Mouse (Mus musculus): ENCODE measurements around the gene Tjp3.
"Not testable (repeated sequence)": the region's sequence is repeated elsewhere in the genome, so short reads cannot be mapped to it uniquely, and the experiment has no call there.

Tjp3 gene

DNA sequence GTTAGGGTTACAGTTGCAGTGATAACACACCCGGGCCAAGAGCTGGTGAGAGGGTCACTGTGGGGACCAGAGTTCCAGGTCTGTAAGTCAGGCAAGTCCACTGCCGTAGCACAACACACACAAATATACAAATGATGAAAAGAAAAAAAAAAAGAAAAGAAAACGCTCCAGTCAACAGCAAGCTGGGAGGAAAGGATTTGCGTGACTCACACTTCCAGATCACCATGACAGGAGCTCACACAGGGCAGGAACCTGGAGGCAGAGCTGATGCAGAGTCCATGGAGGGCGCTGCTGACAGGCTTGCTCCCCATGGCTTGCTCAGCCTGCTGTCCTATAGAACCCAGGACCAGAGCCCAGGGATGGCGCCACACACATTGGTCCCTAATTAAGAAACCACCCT is 57.2 kb downstream of the Tjp3 start:
- DNase-seq (ENCODE audit: low read depth, low spot score) = no peak

DNA sequence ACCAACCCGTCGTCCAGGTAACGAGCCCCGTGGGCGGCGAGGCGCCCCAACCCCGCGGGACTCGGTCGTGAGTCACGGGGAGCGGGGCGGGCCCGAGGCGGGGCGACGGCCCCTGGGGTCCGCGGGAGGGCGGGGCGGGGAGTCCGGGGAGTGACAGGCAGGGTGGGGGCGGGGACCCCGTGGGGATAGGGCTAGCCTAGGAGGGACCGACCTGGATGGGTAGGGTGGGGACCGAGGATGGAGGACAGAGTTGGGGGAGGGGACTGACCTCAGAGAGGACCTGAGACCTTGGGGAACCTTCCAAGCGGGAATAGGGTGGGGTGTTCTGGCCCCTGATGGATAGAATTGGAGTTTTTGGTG is 58.2 kb downstream of the Tjp3 start:
- DNase-seq (ENCODE audit: low read depth, low spot score) = no peak

DNA sequence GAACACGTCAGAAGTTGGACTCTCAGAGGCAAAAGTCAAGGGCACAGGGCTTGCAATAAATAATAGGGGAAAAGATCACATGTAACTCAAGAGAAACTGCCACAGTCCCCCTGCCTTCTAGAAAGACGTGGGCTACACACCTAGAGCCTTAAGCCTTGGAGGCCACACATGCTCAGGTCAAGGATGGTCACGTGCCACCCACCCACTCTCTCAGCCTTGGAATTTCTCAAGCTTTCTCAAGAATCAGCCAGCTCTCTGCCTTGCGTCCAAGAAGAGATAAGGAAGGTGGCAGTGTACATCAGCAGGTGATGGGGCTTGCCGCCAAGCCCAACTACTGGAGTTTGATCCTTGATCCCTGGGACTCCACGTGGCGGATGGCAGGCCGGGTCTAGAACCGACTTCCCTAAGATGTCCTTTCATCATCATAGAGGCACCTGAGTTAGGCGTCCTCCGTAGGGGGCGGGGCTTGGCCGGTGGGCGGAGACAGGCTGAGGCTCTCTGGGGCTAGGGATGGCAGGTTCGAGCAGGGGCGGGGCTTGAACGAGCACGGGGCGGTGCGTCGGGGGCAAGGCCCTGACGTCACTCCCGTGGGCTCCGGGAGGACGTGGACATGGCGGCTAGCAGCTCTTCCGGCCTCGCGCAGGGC is 58.7 kb downstream of the Tjp3 start, which contains the start of gene Zfr2:
Zfr2 (plus strand) TSS at position 576 of the 646 bp plus-strand sequence.
- DNase-seq (ENCODE audit: low read depth, low spot score) = peak; percentile 79

DNA sequence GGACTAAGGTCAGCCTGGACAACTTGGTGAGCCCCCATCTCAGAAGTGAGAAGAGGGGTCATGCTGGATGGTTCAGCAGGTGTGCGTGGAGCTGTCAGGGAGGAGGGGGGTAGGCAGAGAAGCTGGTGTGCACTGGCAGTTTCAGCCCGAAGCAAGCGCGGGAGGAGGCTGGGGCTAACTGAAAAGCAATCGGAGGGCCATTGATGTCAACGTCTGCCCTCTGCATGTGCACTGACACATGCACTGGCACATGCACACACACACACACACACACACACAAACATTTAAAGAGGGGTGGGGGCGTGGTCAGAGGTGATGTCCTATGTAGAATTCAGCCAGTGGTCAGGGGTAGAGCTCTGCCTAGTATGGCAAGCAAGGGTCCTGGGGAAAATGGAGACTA is 59.9 kb downstream of the Tjp3 start:
- DNase-seq (ENCODE audit: low read depth, low spot score) = no peak

DNA sequence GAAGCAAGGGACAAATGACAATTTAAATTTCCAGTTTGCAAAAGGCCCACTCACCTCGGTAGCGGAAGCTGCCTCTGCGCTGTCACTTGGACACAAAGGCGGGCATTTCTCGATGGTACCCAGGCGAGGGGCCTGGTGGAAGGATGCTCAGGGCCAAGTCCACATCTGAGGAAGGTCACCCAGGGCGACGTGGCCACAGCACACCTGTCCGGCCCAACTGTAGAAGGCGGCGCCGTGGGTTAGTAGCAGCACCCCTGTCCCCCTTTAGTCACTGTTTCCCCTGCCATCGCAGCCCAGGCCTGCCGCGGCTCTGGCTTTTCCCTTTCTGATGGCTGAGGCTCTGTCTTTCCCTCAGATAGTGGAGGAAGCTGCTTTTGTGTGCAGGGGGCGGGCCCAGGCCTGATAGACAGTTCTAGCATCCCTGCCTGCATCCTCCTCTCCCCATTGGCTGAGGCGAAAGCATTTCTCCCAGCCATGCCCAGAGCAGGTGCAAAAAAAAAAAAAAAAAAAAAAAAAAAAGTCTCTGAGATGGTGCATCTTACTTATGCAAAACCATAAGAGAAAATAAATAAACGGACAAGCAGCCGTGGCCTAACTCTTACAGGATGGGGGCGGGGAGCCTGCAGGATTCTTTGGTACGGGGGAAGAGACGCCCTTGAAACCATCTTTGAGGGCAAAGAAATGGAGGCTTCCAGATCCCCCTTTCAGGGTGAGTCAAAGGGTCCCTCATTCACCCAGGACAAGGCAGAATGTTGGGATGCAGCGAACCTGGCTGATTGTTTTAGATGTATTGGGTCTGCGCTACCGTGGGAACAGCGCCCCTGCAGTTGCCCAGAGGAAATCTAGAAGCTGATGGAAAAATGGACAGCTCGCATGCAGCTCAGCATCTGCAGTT is 60.7 kb downstream of the Tjp3 start, which contains the start of gene Atcay:
Atcay (minus strand) TSS at position 396 of the 895 bp plus-strand sequence.
- DNase-seq (ENCODE audit: low read depth, low spot score) = no peak

DNA sequence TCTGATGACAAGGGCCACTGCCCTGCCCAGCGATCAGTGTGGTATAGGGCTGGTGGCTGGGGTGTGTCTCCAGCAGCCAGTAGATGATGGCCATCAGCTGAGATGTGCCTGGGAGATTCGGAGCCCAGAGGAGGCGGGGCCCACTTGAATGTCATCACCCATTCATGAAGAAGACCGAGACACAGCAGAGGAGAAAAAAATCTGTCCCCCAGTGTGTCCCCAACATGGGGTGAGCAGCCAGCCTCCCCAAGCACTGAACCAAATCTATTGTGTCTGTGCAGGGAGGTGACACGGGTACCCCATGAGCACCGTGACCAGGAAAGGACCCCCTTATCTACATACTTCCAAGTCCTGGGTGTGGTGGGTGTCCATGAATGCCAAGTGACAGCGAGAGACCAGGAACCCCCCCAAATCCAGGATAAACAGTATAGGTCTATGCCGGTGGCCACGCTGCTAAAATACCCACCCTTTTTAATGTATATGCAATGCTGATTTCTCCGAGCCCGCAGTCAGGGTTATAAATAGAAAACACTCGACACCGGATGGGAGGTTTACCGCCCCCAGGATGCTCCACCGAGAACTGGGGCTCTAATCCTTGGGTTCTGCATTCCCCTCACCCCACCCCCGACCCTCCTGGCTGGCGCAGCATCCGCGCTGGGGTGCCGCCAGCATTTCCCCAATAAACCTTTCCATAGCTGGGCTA is 61.5 kb downstream of the Tjp3 start:
- DNase-seq (ENCODE audit: low read depth, low spot score) = no peak

DNA sequence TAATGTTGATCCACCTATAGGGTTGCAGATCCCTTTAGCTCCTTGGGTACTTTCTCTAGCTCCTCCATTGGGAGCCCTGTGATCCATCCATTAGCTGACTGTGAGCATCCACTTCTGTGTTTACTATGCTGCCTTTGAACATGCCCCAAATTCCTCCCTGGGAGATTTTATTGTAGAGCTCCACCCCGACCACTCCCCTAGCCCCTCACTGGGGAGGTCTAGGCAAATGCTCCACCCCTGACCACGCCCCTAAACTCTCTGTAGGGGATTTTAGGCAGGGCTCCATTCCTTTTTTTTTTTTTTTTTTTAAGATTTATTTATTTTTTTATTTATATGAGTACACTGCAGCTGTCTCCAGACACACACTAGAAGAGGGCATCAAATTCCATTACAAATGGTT is 67.7 kb downstream of the Tjp3 start:
- not testable (repeated sequence) for DNase-seq (ENCODE audit: low read depth, low spot score)
